In the genomic region with DNA sequence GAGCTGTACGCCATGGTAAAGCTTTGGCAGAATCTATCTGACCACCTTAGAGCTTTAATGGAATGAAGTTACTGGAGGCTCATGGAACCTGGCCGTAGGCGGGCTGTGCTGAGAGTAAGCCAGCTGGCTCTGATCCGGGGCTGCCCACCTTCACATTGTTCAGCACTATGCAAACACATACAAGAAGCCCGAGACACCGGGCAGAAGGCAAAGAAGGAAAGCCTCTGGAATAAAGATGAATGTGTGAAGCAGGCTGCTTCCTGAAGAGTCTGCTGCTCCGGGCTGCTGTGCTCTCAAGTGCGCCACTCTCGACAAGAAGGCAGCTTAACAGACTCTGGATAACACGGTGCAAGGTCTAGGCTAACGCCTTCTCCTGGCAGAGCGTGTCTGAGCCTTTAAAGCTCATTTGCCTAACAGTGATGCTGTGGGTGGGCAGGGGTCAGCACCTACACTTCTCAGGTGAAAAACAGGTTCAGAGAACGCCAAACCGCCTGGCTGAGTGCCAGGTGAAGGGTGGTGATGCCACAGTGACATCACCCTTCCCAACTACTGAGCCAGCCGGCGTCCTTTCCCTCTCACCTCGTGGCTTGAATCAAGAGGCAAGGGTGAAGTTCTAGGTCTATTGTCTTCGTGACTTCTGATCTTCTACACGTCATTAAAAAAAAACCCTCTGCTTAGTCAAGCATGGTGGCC, we compare ENCODE assay signal across 22 mouse cellular contexts.
DNase-seq lines count a peak whose midpoint lies in the region; ATAC-seq and TF ChIP-seq lines count a peak whose summit lies in the region.
"Had no signal": no experiment of that assay in that cellular context is flagged by ENCODE, and none has a peak within 500 bp of the region (broad histone marks: within the 10 kb centered on the region; RNA-seq: fewer than 3 reads in every experiment).

No protein-coding gene starts in this region.

- DNase-seq in frontal cortex, postnatal 10 days (ENCODE audit: low spot score in 2 of 2): no peak
- DNase-seq in layer of hippocampus, adult 11-12 months (ENCODE audit: low spot score): peak; percentile 38
- no peak for DNase-seq in layer of hippocampus, adult 9-10 months (ENCODE audit: low spot score)
- no peak for DNase-seq in lung, adult 2 months
- peak; percentile 55 for DNase-seq in right cerebral cortex, postnatal 14 days
- DNase-seq in midbrain, embryonic 11.5 days (ENCODE audit: low spot score, missing footprints): no peak
- DNase-seq: adrenal gland, adult 2 months; cerebellum, adult 9-11 months; gastrocnemius, postnatal 10 days; heart, adult 18-20 months; heart, postnatal 36 days had no signal

- H3K27ac ChIP-seq in lung, embryonic 16.5 days (ENCODE audit: low read length): no peak overlapping the region
- H3K27ac ChIP-seq in midbrain, embryonic 11.5 days (ENCODE audit: low read depth, low read length): no peak overlapping the region
- H3K27ac ChIP-seq: embryonic facial prominence, embryonic 12.5 days; forebrain, embryonic 15.5 days; heart, embryonic 13.5 days; hindbrain, embryonic 14.5 days; liver, embryonic 14.5 days; midbrain, embryonic 15.5 days had no signal

- H3K4me1 ChIP-seq in lung, embryonic 16.5 days (replicated peaks; ENCODE audit: control insufficient read depth, insufficient read depth, low read length): no peaks in the 10 kb centered on the region
- H3K4me1 ChIP-seq in lung, adult 2 months (ENCODE audit: control insufficient read depth, insufficient read depth, low read length): no peaks in the 10 kb centered on the region
- peaks cover 6% of the 10 kb centered on the region for H3K4me1 ChIP-seq in midbrain, embryonic 11.5 days (ENCODE audit: control insufficient read depth, insufficient read depth, low read length)
- H3K4me1 ChIP-seq: midbrain, embryonic 15.5 days had no signal

- H3K27me3 ChIP-seq in lung, embryonic 16.5 days (ENCODE audit: control insufficient read depth, insufficient read depth, low read depth, low read length): no peaks in the 10 kb centered on the region
- H3K27me3 ChIP-seq in midbrain, embryonic 11.5 days (ENCODE audit: control insufficient read depth, insufficient read depth, low read length): no peaks in the 10 kb centered on the region
- H3K27me3 ChIP-seq: embryonic facial prominence, embryonic 12.5 days; forebrain, embryonic 15.5 days; heart, embryonic 13.5 days; megakaryocyte, embryonic 14.5 days; midbrain, embryonic 15.5 days had no signal

- H3K4me2 ChIP-seq in lung, embryonic 16.5 days (ENCODE audit: low read depth, low read length): no peak overlapping the region
- H3K4me2 ChIP-seq in midbrain, embryonic 11.5 days: no peak overlapping the region
- H3K4me2 ChIP-seq: embryonic facial prominence, embryonic 12.5 days; forebrain, embryonic 15.5 days; heart, embryonic 13.5 days; hindbrain, embryonic 14.5 days; midbrain, embryonic 15.5 days had no signal

- peaks cover 35% of the 10 kb centered on the region for H3K36me3 ChIP-seq in lung, embryonic 16.5 days (ENCODE audit: control insufficient read depth, insufficient read depth, low read length)
- H3K36me3 ChIP-seq in midbrain, embryonic 11.5 days (ENCODE audit: control insufficient read depth, insufficient read depth, low read length): peaks cover 14% of the 10 kb centered on the region; the same call in 1 of the 2 replicates

- H3K4me3 ChIP-seq in lung, embryonic 16.5 days (ENCODE audit: low read length): no peak overlapping the region
- H3K4me3 ChIP-seq in lung, adult 2 months (replicated peaks; ENCODE audit: extremely low read depth, low read depth, low read length): no peak overlapping the region
- no peak overlapping the region for H3K4me3 ChIP-seq in midbrain, embryonic 11.5 days (ENCODE audit: low read depth, low read length)
- H3K4me3 ChIP-seq: embryonic facial prominence, embryonic 12.5 days; erythroblast, embryonic 14.5 days; forebrain, embryonic 15.5 days; heart, embryonic 13.5 days; megakaryocyte, embryonic 14.5 days; midbrain, embryonic 15.5 days; myocyte had no signal

- TF ChIP-seq CTCF in lung, adult 2 months (IDR thresholded peaks at IDR 0.05; ENCODE audit: insufficient read depth, low read length): no peak

- TF ChIP-seq POLR2A in lung, adult 2 months (IDR thresholded peaks at IDR 0.05; ENCODE audit: borderline replicate concordance, extremely low read depth, low read depth, low read length): no peak

- peak; percentile 71 for ATAC-seq in frontal cortex, adult (ENCODE audit: low TSS enrichment)
- peak; percentile 44 for ATAC-seq in lung, embryonic 16.5 days (ENCODE audit: low read depth)
- no peak for ATAC-seq in midbrain, embryonic 11.5 days (ENCODE audit: low FRiP score)
- ATAC-seq: forebrain, embryonic 15.5 days; midbrain, embryonic 15.5 days had no signal

- H3K9ac ChIP-seq in lung, embryonic 16.5 days (ENCODE audit: low read length): no peak overlapping the region
- H3K9ac ChIP-seq in midbrain, embryonic 11.5 days (ENCODE audit: low read length): no peak overlapping the region
- H3K9ac ChIP-seq: embryonic facial prominence, embryonic 12.5 days; forebrain, embryonic 15.5 days; heart, embryonic 13.5 days; hindbrain, embryonic 14.5 days; liver, embryonic 14.5 days; midbrain, embryonic 15.5 days had no signal

- H3K9me3 ChIP-seq in lung, embryonic 16.5 days (ENCODE audit: control insufficient read depth, low read length): no peaks in the 10 kb centered on the region
- H3K9me3 ChIP-seq in midbrain, embryonic 11.5 days (ENCODE audit: control insufficient read depth, low read length): no peaks in the 10 kb centered on the region
- H3K9me3 ChIP-seq: embryonic facial prominence, embryonic 12.5 days; forebrain, embryonic 15.5 days; midbrain, embryonic 15.5 days had no signal

- WGBS in lung, embryonic 16.5 days: 63% methylated on average over 19 of the region's 19 CpGs
- 72% methylated on average over 19 of the region's 19 CpGs for WGBS in lung, adult 2 months
- WGBS in midbrain, embryonic 11.5 days: 91% methylated on average over 19 of the region's 19 CpGs

Comparison
In these comparisons a context has a peak if more than half of its experiments do, and no peak if none do; other contexts are left out.
1. DNase-seq: peak in layer of hippocampus, adult 11-12 months (single experiment) and right cerebral cortex, postnatal 14 days (single experiment); none in frontal cortex, postnatal 10 days (0 of 2), layer of hippocampus, adult 9-10 months (single experiment), lung, adult 2 months (single experiment) and midbrain, embryonic 11.5 days (single experiment).